Mouse (Mus musculus): ENCODE results near the gene Ajm1. TPM values are rescaled to one million over a fixed set of nuclear protein-coding genes. Genes with fewer than 3 reads are reported as not detected.

Gene Ajm1
- polyA plus RNA-seq (2017; shearing (Covaris generic)) = 0.20 TPM

GRCm38 (mm10) chr2:25581294-25581864 lies at the start of gene Ajm1:
TSS of gene Ajm1 (minus strand) at chr2:25581757.

GRCm38 (mm10) chr2:25627811-25628210 lies 46.3 kb upstream of the Ajm1 start, which contains the start of gene Fcna:
TSS of gene Fcna (minus strand) at chr2:25628030.

GRCm38 (mm10) chr2:25621229-25622200 lies 40.0 kb upstream of the Ajm1 start, which contains the start of gene Tmem141:
TSS of gene Tmem141 (minus strand) at chr2:25622005.

GRCm38 (mm10) chr2:25617578-25617977 lies 36.0 kb upstream of the Ajm1 start, which contains the start of gene Ccdc183:
TSS of gene Ccdc183 (minus strand) at chr2:25617678.

GRCm38 (mm10) chr2:25607761-25608622 lies 26.4 kb upstream of the Ajm1 start, which contains the start of gene Rabl6:
TSS of gene Rabl6 (minus strand) at chr2:25608521.

GRCm38 (mm10) chr2:25574579-25575431 lies 6.8 kb downstream of the Ajm1 start, which contains the start of the genes Mamdc4 and Phpt1:
TSS of gene Mamdc4 (minus strand) at chr2:25574845.
TSS of gene Phpt1 (minus strand) at chr2:25575224.

GRCm38 (mm10) chr2:25557221-25557963 lies 24.2 kb downstream of the Ajm1 start, which contains the start of gene Edf1:
TSS of gene Edf1 (plus strand) at chr2:25557847.

GRCm38 (mm10) chr2:25546811-25547491 lies 34.6 kb downstream of the Ajm1 start, which contains the start of gene Traf2:
TSS of gene Traf2 (minus strand) at chr2:25546940.

Other genes with a start within 250 kb of the Ajm1 start
- gene Man1b1, start 249.4 kb downstream of the Ajm1 start, polyA plus RNA-seq (2017; shearing (Covaris generic)) = 21.4 TPM
- gene Dpp7, start 225.4 kb downstream of the Ajm1 start, polyA plus RNA-seq (2017; shearing (Covaris generic)) = 20.6 TPM
- 40.8 TPM for gene Uap1l1, start 216.1 kb downstream of the Ajm1 start, polyA plus RNA-seq (2017; shearing (Covaris generic))
- gene Sapcd2, start 209.4 kb downstream of the Ajm1 start, polyA plus RNA-seq (2017; shearing (Covaris generic)) = 0.87 TPM
- not detected for gene Entpd2, start 185.9 kb downstream of the Ajm1 start, polyA plus RNA-seq (2017; shearing (Covaris generic))
- 0.96 TPM for gene Npdc1, start 182.4 kb downstream of the Ajm1 start, polyA plus RNA-seq (2017; shearing (Covaris generic))
- 5.3 TPM for gene Fut7, start 158.5 kb downstream of the Ajm1 start, polyA plus RNA-seq (2017; shearing (Covaris generic))
- 74.7 TPM for gene Abca2, start 153.1 kb downstream of the Ajm1 start, polyA plus RNA-seq (2017; shearing (Covaris generic))
- 3.2 TPM for gene Clic3, start 124.9 kb downstream of the Ajm1 start, polyA plus RNA-seq (2017; shearing (Covaris generic))
- gene Paxx, start 120.7 kb downstream of the Ajm1 start, polyA plus RNA-seq (2017; shearing (Covaris generic)) = 112 TPM
- not detected for gene Ptgds, start 111.7 kb downstream of the Ajm1 start, polyA plus RNA-seq (2017; shearing (Covaris generic))
- not detected for gene Lcn12, start 87.8 kb downstream of the Ajm1 start, polyA plus RNA-seq (2017; shearing (Covaris generic))
- 110 TPM for gene Fbxw5, start 81.0 kb downstream of the Ajm1 start, polyA plus RNA-seq (2017; shearing (Covaris generic))
- 9.6 TPM for gene C8g, start 80.0 kb downstream of the Ajm1 start, polyA plus RNA-seq (2017; shearing (Covaris generic))
- 80.4 TPM for gene Traf2, start 34.8 kb downstream of the Ajm1 start, polyA plus RNA-seq (2017; shearing (Covaris generic))
- 341 TPM for gene Edf1, start 23.9 kb downstream of the Ajm1 start, polyA plus RNA-seq (2017; shearing (Covaris generic))
- 1.4 TPM for gene Mamdc4, start 6.9 kb downstream of the Ajm1 start, polyA plus RNA-seq (2017; shearing (Covaris generic))
- 72.2 TPM for gene Phpt1, start 6.5 kb downstream of the Ajm1 start, polyA plus RNA-seq (2017; shearing (Covaris generic))
- gene Rabl6, start 26.8 kb upstream of the Ajm1 start, polyA plus RNA-seq (2017; shearing (Covaris generic)) = 51.6 TPM
- gene Ccdc183, start 35.9 kb upstream of the Ajm1 start, polyA plus RNA-seq (2017; shearing (Covaris generic)) = not detected
- gene Tmem141, start 40.2 kb upstream of the Ajm1 start, polyA plus RNA-seq (2017; shearing (Covaris generic)) = 1.1 TPM
- 2.9 TPM for gene Fcna, start 46.3 kb upstream of the Ajm1 start, polyA plus RNA-seq (2017; shearing (Covaris generic))
- not detected for gene Lcn8, start 71.4 kb upstream of the Ajm1 start, polyA plus RNA-seq (2017; shearing (Covaris generic))
- gene Lcn5, start 76.2 kb upstream of the Ajm1 start, polyA plus RNA-seq (2017; shearing (Covaris generic)) = not detected
- gene Lcn6, start 95.0 kb upstream of the Ajm1 start, polyA plus RNA-seq (2017; shearing (Covaris generic)) = not detected
- 0.22 TPM for gene Lcn10, start 101.0 kb upstream of the Ajm1 start, polyA plus RNA-seq (2017; shearing (Covaris generic))
- gene Obp2a, start 118.3 kb upstream of the Ajm1 start, polyA plus RNA-seq (2017; shearing (Covaris generic)) = not detected
- 177 TPM for gene Bmyc, start 125.0 kb upstream of the Ajm1 start, polyA plus RNA-seq (2017; shearing (Covaris generic))
- not detected for gene Obp2b, start 155.3 kb upstream of the Ajm1 start, polyA plus RNA-seq (2017; shearing (Covaris generic))
- gene Lcn3, start 183.8 kb upstream of the Ajm1 start, polyA plus RNA-seq (2017; shearing (Covaris generic)) = not detected
- gene Lcn11, start 195.3 kb upstream of the Ajm1 start, polyA plus RNA-seq (2017; shearing (Covaris generic)) = not detected
- gene Gm13539, start 200.5 kb upstream of the Ajm1 start, polyA plus RNA-seq (2017; shearing (Covaris generic)) = not detected
- not detected for gene Glt6d1, start 234.1 kb upstream of the Ajm1 start, polyA plus RNA-seq (2017; shearing (Covaris generic))
- gene Lcn9, start 241.4 kb upstream of the Ajm1 start, polyA plus RNA-seq (2017; shearing (Covaris generic)) = not detected

Measured in CD4-positive, CD25-positive, alpha-beta regulatory T cell (primary cell).